Mouse (Mus musculus) midbrain, embryonic 11.5 days (tissue): ENCODE measurements around the gene 1700016C15Rik. TPM values are rescaled to one million over a fixed set of nuclear protein-coding genes. Genes with fewer than 3 reads are reported as not detected.

ENCODE experiments used
- ATAC-seq: fragments of 200-750 bp; cut with Nextera tagmentation; 2 replicates; pipeline ENCODE4 v1.8.0; 2017; ENCODE audit warnings: moderate TSS enrichment, moderate library complexity; ENCODE audit not compliant: low FRiP score
- DNase-seq: peaks from one replicate; pipeline ENCODE4 v3.0.0; 2015; ENCODE audit warnings: low spot score; ENCODE audit errors: missing footprints
- H3K27ac ChIP-seq: fragments of 300-500 bp; sonication (generic); 2 replicates; pipeline ENCODE4 v1.5.1; 2014; ENCODE audit warnings: low read depth, low read length
- H3K27me3 ChIP-seq: fragments of 300-500 bp; sonication (generic); 2 replicates; pipeline ENCODE4 v1.6.1; 2014; ENCODE audit warnings: mild to moderate bottlenecking, low read length, moderate library complexity, mixed read lengths; ENCODE audit not compliant: control insufficient read depth, insufficient read depth
- H3K36me3 ChIP-seq: fragments of 300-500 bp; sonication (generic); 2 replicates; pipeline ENCODE4 v1.6.1; 2014; ENCODE audit warnings: mild to moderate bottlenecking, low read length, moderate library complexity, mixed read lengths; ENCODE audit not compliant: control insufficient read depth, insufficient read depth
- H3K4me1 ChIP-seq: fragments of 300-500 bp; sonication (generic); 2 replicates; pipeline ENCODE4 v1.6.1; 2014; ENCODE audit warnings: low read length; ENCODE audit not compliant: control insufficient read depth, insufficient read depth
- H3K4me2 ChIP-seq: fragments of 300-500 bp; sonication (generic); 2 replicates; pipeline ENCODE4 v1.6.1; 2014; ENCODE audit warnings: mild to moderate bottlenecking, moderate library complexity
- H3K4me3 ChIP-seq: fragments of 300-500 bp; sonication (generic); 2 replicates; pipeline ENCODE4 v1.5.1; 2014; ENCODE audit warnings: low read depth, low read length
- H3K9ac ChIP-seq: fragments of 300-500 bp; sonication (generic); 2 replicates; pipeline ENCODE4 v1.6.1; 2014; ENCODE audit warnings: low read length
- H3K9me3 ChIP-seq: fragments of 300-500 bp; sonication (generic); 2 replicates; pipeline ENCODE4 v1.6.1; 2016; ENCODE audit warnings: low read length; ENCODE audit not compliant: control insufficient read depth
- WGBS: fragments of 180-500 bp; shearing (Covaris S2); extraction: QIAGEN DNeasy Blood & Tissue Kit; methylation state at CpG from one replicate; pipeline ENCODE4 v1.1.7; 2014; 5-methylcytosine and 5-hydroxymethylcytosine counted together
- polyA plus RNA-seq: library from polyadenylated mRNA; unstranded; fragments of >200 nt; fragmentation: Nextera tagmentation; extraction: Ambion mirVana; gene quantifications from 2 replicates; pipeline ENCODE4 v1.2.1, GENCODE M21; 2014

The 1700016C15Rik gene
- polyA plus RNA-seq, 1 experiment from 2014 or later = not detected

GRCm38 (mm10) chr1:177700560-177700959 lies 29.1 kb upstream of the 1700016C15Rik start:
- H3K27me3 ChIP-seq = no peaks in the 10 kb centered on the region
- no peak overlapping the region for H3K4me3 ChIP-seq
- peaks cover 3% of the 10 kb centered on the region; the same call in 1 of the 2 replicates for H3K4me1 ChIP-seq
- DNase-seq (no peak), ATAC-seq (no peak)
- H3K36me3 ChIP-seq = no peaks in the 10 kb centered on the region
- H3K9ac ChIP-seq = no peak overlapping the region; the same call in 1 of the 2 replicates
- H3K9me3 ChIP-seq = no peaks in the 10 kb centered on the region
- 70% methylated on average over 8 of the region's 8 CpGs for WGBS
- H3K4me2 ChIP-seq = no peak overlapping the region
- H3K27ac ChIP-seq = no peak overlapping the region

- Histone ChIP-seq H3K9ac (peak overlapping the region; percentile 68), H3K4me2 (peak overlapping the region; percentile 80), H3K36me3 (no peaks in the 10 kb centered on the region), H3K9me3 (no peaks in the 10 kb centered on the region), H3K27ac (0 out of 2 replicates have a peak overlapping the region, but pooled peaks have one; percentile 25), H3K4me3 (peak overlapping the region; percentile 39), H3K4me1 (peaks cover 3% of the 10 kb centered on the region; the same call in 1 of the 2 replicates), H3K27me3 (no peaks in the 10 kb centered on the region)
- whole genome bisulfite sequencing = under 1% methylated on average over 15 of the region's 15 CpGs
- peak; percentile 84 for ATAC-seq
- DNase-seq = peak; percentile 99
These were observed 27.0 kb upstream of the 1700016C15Rik start for GRCm38 (mm10) chr1:177702481-177703146.

GRCm38 (mm10) chr1:177703147-177703807 lies 26.3 kb upstream of the 1700016C15Rik start:
- Histone ChIP-seq H3K4me2 (peak overlapping the region; percentile 80; the same call in 1 of the 2 replicates), H3K4me1 (peaks cover 3% of the 10 kb centered on the region; the same call in 1 of the 2 replicates), H3K4me3 (no peak overlapping the region), H3K9ac (no peak overlapping the region), H3K36me3 (no peaks in the 10 kb centered on the region), H3K27ac (no peak overlapping the region), H3K27me3 (no peaks in the 10 kb centered on the region), H3K9me3 (no peaks in the 10 kb centered on the region)
- DNase-seq (no peak), ATAC-seq (peak; percentile 14; the same call in 1 of the 2 replicates)
- WGBS = 48% methylated on average over 6 of the region's 6 CpGs

GRCm38 (mm10) chr1:177705204-177705603 lies 24.4 kb upstream of the 1700016C15Rik start:
- Histone ChIP-seq H3K9ac (no peak overlapping the region), H3K27me3 (no peaks in the 10 kb centered on the region), H3K36me3 (no peaks in the 10 kb centered on the region), H3K27ac (no peak overlapping the region), H3K9me3 (peaks cover 4% of the 10 kb centered on the region), H3K4me1 (peaks cover 3% of the 10 kb centered on the region; the same call in 1 of the 2 replicates), H3K4me3 (no peak overlapping the region), H3K4me2 (no peak overlapping the region)
- ATAC-seq = no peak
- WGBS = 55% methylated on average over 2 of the region's 2 CpGs
- DNase-seq = no peak

GRCm38 (mm10) chr1:177707571-177707970 lies 22.0 kb upstream of the 1700016C15Rik start:
- ATAC-seq (no peak), DNase-seq (no peak)
- Histone ChIP-seq H3K4me2 (no peak overlapping the region), H3K27ac (no peak overlapping the region), H3K9ac (no peak overlapping the region), H3K4me1 (peaks cover under 1% of the 10 kb centered on the region; the same call in 1 of the 2 replicates), H3K9me3 (peaks cover 4% of the 10 kb centered on the region), H3K27me3 (no peaks in the 10 kb centered on the region), H3K4me3 (no peak overlapping the region), H3K36me3 (no peaks in the 10 kb centered on the region)
- 76% methylated on average over 1 of the region's 1 CpGs for WGBS

GRCm38 (mm10) chr1:177708583-177709055 lies 21.0 kb upstream of the 1700016C15Rik start:
- ATAC-seq (no peak), DNase-seq (no peak)
- H3K27ac ChIP-seq = no peak overlapping the region
- no peaks in the 10 kb centered on the region for H3K4me1 ChIP-seq
- no peaks in the 10 kb centered on the region for H3K27me3 ChIP-seq
- no peak overlapping the region for H3K4me3 ChIP-seq
- no peak overlapping the region for H3K9ac ChIP-seq
- H3K9me3 ChIP-seq = peaks cover 4% of the 10 kb centered on the region
- no peak overlapping the region for H3K4me2 ChIP-seq
- 63% methylated on average over 4 of the region's 4 CpGs for WGBS
- no peaks in the 10 kb centered on the region for H3K36me3 ChIP-seq

- Histone ChIP-seq H3K36me3 (no peaks in the 10 kb centered on the region), H3K27ac (no peak overlapping the region), H3K27me3 (no peaks in the 10 kb centered on the region), H3K4me2 (no peak overlapping the region), H3K4me1 (no peaks in the 10 kb centered on the region), H3K9ac (no peak overlapping the region), H3K4me3 (no peak overlapping the region), H3K9me3 (peaks cover 4% of the 10 kb centered on the region)
- DNase-seq (no peak), ATAC-seq (no peak)
- 70% methylated on average over 2 of the region's 2 CpGs for WGBS
These were observed 18.6 kb upstream of the 1700016C15Rik start for GRCm38 (mm10) chr1:177711000-177711399.

- Histone ChIP-seq H3K27ac (no peak overlapping the region), H3K4me3 (no peak overlapping the region), H3K36me3 (no peaks in the 10 kb centered on the region), H3K4me2 (no peak overlapping the region), H3K9me3 (peaks cover 4% of the 10 kb centered on the region), H3K9ac (no peak overlapping the region), H3K27me3 (no peaks in the 10 kb centered on the region), H3K4me1 (no peaks in the 10 kb centered on the region)
- ATAC-seq (no peak), DNase-seq (no peak)
- 87% methylated on average over 2 of the region's 2 CpGs for WGBS
These were observed 18.2 kb upstream of the 1700016C15Rik start for GRCm38 (mm10) chr1:177711418-177711817.
